Mouse (Mus musculus): ENCODE data around the gene Tnip1.

Tnip1 gene

DNA sequence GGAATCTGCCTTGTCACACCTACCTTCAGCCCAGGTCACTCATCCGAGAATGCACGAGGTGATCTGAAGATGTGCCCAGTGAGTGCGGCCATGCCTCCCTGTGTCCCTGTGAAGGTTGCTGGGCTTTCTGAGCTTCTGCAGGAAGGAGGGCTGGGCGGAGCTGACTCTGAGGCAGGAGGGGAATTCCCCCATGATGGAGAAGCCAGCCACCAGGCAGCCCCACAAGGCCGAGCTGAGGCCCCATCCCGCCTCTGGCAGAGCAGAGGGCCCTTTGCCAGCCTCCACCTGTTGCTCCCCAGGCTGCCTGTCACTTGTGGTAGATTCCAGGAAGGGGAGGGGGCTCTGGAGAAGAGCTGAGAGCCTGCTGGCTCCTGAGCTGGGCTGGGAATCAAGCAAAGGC lies at the start of gene Tnip1:
Gene Tnip1, minus strand, starts transcription at position 108 of the 400 bp plus-strand sequence.
- no peak for DNase-seq (ENCODE audit: low spot score in 2 of 2)

DNA sequence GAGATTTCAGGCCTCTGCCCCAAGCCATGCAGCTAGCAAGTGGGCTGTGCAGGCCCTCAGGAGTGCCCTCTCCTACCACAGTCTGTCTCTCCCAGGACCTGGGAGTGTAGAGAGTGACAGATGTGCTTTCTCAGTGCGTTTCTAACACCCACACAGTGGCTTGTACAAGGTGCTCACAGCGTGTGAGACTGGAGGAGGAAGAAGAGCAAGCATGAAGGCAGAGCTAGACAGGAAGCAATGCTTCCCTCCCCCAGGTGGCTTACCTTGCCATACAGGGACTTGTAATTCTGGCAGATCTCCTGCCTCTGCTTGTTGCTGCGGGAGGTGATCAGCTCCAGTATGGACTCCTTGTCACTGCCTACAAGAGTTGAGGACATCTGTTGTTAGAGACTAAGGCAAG lies 48.7 kb upstream of the Tnip1 start:
- no peak for DNase-seq (ENCODE audit: low spot score in 2 of 2)

DNA sequence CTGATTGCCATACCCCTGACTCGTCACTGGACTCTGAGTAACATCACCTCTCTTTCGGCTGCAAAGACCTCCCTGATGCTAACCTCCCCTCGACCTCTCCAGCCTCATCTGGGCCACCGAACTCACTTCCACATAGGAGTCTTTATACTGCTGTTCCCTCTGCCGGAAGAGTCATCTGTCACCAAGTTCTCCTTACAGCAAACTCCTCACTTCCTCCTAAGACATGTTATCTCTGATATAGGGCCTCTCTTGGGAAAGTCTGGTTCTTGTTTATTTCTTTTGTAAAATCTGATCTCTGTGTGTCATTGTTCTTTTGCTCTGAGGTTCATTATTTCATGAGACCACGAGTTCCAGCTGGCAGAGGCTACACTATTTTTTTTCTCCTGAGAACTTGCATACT lies 45.5 kb upstream of the Tnip1 start:
- DNase-seq (ENCODE audit: low spot score in 2 of 2): no peak

DNA sequence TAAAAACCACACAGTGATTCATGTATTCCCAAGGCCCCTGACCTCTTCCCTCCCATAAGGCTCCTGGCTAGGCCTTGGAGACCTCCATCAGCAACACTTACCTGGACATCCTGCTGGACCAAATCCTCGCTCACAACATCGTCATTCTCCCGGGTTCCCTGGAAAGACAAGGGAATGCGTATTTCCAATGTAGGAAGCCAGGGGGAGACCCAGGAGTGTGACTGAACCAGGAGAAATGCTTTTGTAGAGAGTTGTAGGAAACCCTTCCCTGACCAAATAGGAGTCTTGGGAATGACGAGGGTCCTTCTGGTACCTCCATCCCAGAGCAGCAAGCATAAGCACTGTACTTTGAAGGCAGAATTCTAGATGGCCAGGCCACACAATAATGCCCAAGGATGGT lies 43.0 kb upstream of the Tnip1 start:
- no peak for DNase-seq (ENCODE audit: low spot score in 2 of 2)

DNA sequence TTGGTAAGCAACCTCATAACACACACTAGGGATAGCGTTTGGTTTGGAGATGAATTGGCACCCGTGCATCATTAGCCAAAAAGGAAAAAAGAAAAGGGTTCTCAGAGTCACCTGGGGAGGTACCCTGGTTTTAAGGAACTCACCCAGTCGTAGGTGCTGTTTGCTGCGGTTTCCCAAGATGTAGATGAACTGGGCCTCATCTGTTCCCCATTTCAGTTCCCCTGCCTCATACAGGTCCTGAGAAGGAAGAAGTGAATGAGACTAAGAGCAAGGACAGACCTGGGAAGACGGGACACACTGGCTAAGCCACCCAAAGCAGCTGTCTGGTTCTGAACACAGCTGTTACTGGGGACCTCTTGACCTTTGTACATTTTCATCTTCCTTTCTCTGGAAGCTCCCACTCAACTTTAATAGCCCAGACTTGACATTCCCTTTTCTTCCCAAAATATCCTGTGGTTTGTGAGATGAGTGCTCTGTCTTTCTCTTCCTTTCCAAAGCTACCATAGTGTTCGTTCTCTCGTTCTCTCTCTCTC lies 42.3 kb upstream of the Tnip1 start:
- no peak for DNase-seq (ENCODE audit: low spot score in 2 of 2)

DNA sequence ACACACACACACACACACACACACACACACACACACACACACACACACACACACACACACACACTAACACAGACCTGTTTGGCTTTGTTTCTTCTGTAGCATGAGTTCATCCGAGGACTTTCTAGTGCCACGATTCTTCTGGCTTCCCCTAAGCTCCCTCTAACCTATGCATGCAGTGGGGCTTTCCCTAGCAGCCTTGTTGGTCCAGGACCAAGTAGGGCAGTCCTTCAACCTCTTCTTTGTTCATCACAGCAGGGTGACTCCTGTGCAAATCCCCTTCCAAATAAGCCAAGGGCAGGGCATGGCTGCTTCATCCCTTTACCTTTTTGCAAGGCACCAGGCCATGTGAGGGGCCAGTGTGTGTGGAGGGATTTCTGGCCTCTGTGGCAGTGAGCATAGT lies 36.0 kb upstream of the Tnip1 start:
- no peak for DNase-seq (ENCODE audit: low spot score in 2 of 2)

DNA sequence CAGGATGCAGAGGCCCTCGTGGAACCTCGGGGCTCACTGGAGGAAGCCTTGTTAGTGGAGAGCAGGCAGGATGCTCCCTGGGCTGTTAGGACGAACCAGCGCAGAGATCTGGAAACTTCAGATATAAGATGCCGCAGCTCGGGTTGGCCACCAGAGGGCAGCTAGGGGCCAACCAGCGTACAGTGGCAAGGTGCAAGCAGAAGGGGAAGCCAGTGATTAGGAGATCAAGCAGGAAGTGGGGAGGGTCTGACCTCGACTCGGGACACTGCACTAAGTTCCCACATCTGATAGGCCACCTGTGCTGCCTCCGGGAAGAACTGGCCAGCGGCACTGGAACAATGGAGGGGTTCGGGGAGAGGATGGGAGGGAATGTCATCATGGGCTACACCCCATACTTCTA lies 35.6 kb upstream of the Tnip1 start:
- DNase-seq (ENCODE audit: low spot score in 2 of 2): peak; percentile 63 to 66

DNA sequence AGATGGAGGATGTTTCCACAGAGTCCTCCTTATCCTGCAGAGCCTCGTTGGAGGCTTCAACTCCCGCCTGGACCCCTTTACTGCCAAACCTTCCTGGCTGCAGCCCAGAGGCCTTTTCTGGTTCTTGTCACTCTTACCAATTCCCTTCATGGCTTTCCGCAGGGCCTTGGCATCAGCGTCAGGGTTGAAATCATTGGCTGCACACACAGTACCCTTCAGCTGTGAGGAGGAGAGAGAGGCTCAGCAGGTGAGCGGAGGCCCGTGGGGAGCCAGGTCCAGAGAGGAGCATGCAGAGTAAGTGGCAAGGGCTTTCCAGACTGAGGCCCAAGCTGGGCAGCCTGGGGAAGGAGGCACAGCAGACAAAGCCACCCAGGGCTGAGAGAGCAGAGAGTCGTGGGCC lies 33.5 kb upstream of the Tnip1 start:
- DNase-seq (ENCODE audit: low spot score in 2 of 2): no peak

DNA sequence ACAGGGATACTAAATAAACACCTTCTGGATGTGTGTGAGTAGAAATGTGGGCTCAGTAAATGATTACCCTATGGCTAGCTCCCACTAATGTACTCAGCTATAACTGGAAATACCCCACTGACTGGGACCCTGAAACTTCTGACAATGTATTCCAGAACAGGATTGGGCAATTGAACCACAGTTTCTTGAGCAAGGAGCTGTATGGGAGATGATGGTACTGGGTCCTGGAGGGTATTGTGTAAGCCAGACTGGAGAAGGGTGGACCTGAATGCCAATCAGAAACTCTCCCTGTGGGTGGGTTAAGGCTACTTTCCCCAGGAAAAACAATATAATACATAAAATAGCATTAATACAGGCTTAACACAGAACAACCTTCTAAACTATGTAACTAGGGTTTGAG lies 27.2 kb upstream of the Tnip1 start:
- DNase-seq (ENCODE audit: low spot score in 2 of 2): no peak

DNA sequence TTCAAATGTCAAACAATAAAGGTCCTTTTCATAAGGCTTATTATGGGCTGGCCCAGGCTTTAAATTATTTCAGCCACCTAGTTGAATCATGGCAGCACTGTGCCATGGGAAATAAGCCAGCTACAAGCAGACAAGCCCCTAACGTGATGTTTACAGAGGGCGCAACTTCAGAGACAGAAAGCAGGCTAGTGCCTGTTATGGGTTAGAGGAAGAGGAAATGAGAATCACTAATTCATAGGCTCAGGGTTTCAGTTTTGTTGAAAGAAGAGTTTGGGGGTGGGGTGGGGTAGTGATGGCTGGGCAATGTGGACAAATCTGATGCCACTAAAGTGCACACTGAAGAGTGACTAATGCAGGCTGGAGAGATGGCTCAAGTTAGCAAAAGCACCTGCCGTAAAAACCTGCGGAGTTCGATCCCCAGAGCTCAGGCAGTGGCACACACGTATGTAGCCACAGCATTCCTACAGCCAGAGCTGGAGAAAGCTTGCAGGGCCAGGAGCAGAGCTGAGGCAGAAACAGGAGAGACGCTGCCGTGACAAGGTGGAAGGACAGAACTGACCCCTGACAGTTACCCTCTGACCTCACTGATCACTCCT lies 26.1 kb upstream of the Tnip1 start:
- DNase-seq (ENCODE audit: low spot score in 2 of 2): no peak

DNA sequence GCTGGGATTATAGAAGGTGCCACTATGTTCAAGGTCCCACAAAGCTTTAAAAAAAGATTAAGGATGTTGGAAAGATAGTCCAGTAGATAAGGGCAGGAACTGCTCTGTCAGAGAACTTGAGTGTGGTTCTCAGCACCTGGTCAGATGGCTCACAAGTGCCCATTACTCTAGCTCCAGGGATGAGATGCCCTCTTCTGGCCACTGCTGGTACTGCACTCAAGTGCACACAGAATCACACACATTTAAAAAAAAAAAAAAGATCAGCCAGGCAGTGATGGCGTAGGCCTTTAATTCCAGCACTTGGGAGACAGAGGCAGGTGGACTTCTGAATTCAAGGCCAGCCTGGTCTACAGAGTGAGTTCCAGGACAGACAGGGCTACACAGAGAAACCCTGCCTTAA lies 25.3 kb upstream of the Tnip1 start:
- peak; percentile 31 to 33 for DNase-seq (ENCODE audit: low spot score in 2 of 2)

DNA sequence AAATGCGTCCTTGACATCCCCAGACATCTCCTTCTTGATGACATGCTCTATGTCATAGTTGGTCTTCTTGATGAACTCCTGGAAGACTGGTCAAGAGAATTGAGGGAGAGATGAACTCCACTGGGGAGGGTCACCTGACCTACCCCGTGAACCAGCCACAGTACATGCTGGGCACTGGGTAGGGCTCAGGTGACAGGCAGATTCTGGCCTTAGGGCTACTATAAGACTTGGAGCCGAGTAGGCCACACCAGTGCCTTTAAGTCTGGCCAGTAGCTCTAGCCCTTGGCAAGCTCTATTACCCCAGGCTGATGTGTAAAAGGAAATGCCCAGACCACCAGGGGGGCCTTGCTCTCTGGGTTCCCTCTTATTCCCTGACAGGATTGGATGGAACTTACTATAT lies 22.4 kb upstream of the Tnip1 start:
- DNase-seq (ENCODE audit: low spot score in 2 of 2): no peak

DNA sequence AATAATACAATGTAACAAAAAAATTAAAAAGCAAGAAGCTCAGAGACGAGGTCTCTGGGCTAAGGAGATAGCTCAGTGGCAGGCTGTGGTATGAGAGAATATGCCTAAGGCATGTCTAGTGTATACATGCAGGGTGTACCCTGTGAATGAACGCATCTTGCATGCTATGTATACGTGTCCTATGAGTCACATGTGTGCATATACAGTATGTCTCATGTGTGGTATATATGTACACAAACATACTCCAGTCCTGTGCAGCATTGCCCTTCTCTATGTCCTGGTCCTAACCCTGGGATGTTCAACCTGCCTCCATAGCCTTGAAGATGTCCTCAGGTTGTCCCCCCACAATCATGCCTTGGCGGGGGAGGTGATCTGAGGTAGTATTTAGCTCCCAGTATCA lies 21.9 kb upstream of the Tnip1 start:
- DNase-seq (ENCODE audit: low spot score in 2 of 2): no peak

DNA sequence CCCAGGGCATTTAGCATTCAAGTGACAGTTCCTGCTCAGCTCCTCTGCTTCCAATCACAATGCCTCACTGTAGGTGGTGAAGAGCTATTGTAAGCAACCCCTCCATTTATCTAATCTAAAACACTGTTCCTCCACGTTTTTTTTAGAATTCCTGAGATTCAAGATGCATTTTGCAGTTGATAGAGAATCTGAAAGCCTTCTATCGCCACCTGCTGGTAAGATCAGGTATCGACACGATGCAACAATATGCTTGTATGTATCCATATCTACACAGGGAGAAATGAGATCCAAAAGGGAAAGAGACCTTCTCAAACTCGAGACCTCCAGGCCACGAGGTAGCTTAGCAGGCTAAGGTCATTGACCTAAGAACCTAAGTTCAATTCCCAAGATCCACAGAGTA lies 21.4 kb upstream of the Tnip1 start:
- peak; percentile 91 to 93 for DNase-seq (ENCODE audit: low spot score in 2 of 2)

DNA sequence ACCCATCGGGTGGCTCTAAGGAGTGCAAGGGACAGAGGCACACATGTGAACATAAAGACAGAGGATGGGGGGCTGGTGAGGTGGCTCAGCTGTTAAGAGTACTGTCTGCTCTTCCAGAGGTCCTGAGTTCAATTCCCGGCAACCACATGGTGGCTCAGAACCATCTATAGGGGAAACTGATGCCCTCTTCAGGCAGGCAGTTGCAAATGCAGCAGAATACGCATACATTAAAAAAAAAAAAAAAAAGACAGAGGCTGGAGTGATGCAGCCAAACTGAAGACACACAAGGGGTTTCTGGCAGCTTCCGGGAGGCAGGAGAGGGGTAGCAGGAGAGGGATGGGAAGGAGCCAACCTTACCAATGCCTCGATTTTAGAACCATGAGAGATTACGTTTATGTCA lies 19.8 kb upstream of the Tnip1 start:
- no peak for DNase-seq (ENCODE audit: low spot score in 2 of 2)

DNA sequence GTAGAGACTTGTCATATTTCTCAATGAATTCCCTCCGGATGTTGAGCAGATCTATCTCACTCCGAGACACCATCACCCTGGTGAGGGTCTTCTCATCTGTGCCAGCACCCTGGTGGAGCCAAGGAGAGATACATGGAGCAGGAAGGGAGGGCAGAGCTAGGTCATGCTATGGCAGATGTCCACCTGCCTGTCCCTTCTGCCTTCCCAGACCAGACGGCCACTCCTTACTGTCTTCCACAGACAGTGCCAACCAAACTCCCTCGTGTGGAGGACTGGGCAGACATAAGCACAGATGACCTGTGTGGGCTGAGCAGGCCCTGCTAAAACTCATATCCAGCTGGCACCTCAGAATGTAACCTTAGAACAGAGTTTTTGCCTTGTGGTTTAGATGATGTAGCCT lies 18.9 kb upstream of the Tnip1 start:
- DNase-seq (ENCODE audit: low spot score in 2 of 2): no peak

DNA sequence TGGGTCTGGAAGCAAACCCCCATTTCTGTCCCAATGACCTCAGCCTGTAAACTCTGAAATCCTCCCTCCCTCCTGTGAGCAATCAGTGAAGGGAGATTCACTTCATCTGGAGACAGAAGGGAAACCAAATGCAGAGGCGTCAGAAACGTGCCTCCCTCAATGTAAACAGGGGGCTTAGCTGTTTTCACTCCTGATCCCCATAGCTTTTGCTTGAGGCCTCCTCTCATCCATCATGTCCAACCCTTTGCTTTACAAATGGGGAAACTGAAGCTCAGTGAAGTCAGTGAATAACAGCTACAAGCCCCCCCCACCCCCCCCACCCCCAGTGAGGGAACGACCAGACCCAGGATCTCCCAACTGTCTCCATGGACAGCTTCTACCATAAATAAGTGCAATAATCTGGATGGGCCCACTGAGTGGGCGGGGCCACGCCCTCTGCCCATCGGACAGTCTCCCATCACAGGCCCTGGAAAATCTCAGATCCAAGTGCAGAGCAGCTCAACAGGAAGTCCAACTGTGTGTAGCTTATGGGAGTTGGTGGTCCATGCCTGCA lies 14.7 kb upstream of the Tnip1 start:
- DNase-seq (ENCODE audit: low spot score in 2 of 2): no peak

DNA sequence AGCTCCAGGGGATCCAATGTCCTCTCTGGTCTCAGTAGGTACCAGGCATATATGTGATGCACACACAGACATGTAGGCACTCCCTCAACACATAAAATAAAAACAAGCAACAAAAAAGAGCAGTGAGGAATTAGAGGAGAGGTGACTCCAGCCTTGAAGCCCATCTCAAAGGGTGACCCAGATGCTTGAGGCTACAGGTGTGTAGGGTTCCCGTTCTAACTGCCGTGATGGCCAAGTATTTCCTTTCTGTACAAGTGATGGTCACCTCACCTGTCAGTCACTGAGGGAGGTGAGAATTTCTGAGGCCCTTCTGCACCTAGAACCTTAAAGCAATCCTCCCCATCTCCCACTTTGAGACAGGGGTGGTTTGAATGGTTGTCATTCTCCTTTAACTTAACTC lies 13.6 kb upstream of the Tnip1 start:
- no peak for DNase-seq (ENCODE audit: low spot score in 2 of 2)

DNA sequence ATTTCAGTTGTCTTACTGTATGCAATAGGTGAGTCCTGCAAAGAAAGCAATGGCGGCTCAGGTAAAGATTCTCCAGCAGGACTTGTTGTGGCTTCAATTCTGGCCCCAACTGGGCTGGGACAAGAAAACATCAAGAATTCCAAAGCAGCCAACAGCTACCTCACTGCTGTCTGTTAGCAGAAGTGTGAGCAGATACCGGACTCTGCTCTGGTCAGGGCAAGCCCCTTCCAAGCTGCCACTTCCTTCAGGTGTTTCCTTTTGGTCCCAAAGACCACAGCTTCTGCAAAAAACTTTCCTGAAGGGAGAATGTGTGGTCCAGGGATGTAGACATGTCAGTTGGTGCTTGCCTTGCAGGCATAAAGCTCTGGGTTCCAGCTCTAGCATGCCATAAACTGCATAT lies 13.0 kb upstream of the Tnip1 start:
- no peak for DNase-seq (ENCODE audit: low spot score in 2 of 2)

DNA sequence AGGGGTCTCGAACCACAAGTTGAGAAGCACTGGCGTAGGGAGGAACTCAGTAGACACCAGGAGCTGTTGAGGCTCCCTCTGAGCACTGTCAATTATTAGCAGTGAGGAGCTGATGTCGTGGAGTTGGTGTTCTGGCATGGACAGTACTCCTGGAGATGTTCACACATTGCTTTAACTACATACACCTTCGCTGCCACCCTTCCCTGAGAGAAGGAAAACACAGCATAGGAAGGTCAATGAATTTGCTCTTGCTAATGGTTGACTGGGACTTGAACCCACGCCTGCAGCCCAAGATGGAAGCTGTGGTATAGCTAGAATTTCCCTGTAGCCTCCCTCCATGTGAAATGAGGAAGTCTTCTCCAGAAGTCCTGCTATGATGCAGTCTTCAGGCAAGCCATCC lies 12.6 kb upstream of the Tnip1 start:
- DNase-seq (ENCODE audit: low spot score in 2 of 2): no peak

DNA sequence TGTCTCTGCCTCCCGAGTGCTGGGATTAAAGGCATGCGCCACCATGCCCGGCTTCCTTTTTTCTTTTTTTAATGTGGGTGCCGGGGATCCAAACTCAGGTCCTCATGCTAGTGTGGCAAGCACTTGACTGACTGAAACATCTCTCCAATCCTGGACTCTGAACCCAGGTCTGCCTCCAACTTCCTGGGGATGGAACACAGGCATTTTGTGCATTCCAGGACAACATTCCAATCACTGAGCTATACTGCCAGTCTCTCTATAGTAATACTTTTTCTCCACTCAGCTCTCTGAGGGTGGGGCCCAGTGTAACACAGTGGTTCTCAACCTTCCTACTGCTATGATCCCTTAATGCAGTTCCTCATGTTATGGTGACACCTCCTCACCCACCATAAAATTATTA lies 11.9 kb upstream of the Tnip1 start:
- DNase-seq (ENCODE audit: low spot score in 2 of 2): no peak

DNA sequence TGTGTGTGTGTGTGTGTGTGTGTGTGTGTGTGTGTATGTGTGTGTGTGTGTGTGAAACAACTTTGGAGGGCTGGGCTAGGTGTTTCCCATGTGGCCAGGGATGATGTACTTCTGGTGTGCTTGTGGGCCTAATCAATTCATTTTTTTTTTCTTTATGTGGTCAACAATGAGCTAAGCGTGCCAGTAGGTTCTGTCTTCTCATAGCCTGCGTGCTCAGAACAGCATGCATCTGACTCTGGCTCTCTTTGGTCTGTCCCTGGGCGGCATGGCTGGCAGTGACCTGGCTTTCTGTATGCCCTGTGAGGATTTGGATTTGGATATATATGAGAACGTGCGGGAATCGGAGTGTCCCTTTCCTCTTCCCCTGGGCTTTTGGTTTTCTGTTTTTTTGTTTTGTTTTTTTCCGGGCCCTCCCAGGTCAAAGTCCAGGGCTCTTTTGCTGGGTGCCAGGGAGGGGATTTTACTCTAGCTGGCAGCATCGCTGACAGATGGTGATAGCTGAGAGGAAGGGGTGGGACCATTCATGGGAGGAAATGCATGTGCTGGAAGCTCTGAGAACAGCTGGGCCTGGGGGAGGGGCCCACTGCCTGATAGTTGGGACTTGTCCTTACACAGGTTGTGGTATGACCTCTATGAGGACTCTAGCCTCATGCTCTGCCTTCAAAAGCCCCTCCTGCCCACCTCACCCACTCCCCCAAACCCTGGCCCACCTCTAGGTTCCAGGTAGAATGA lies 10.9 kb upstream of the Tnip1 start:
- no peak for DNase-seq (ENCODE audit: low spot score in 2 of 2)

DNA sequence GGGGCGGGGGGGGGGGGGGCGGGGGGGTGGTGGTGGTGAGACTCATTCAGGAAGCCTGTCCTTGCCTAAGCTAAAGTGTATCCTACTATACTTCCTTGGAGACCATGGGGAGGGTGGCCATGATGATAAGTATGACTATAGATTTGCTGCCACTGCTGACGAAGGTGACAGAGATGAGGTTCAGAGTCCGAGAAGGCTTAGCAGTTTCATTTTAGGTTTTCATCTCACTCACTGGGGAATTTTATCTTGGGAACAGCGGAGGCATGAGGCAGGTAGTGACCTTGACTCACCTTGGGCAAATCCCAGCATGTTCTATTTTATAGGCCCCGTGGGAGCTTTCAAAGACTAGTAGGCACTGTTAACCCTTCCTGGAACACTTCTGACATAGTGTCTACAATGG lies 10.1 kb upstream of the Tnip1 start:
- no peak for DNase-seq (ENCODE audit: low spot score in 2 of 2)

All from right cerebral cortex, adult 2 months (tissue).